Mouse (Mus musculus) embryonic fibroblast, embryonic 13.5 days (primary cell): ENCODE measurements around the gene Ccdc181. TPM values are rescaled to one million over a fixed set of nuclear protein-coding genes. Genes with fewer than 3 reads are reported as not detected.

Experiments
- H3K27ac ChIP-seq: 2 replicates; pipeline ENCODE4 v1.5.1; 2012; ENCODE audit warnings: low read length, control low read depth, inconsistent platforms; ENCODE audit not compliant: insufficient read depth
- H3K4me1 ChIP-seq: 2 replicates; pipeline ENCODE4 v1.6.1; 2011; ENCODE audit warnings: low read length; ENCODE audit not compliant: control insufficient read depth, insufficient read depth
- H3K4me3 ChIP-seq: 2 replicates; pipeline ENCODE4 v1.5.1; 2011; ENCODE audit warnings: mild to moderate bottlenecking, control low read depth, low read length; ENCODE audit not compliant: insufficient read depth
- CTCF ChIP-seq: IDR thresholded peaks from 2 replicates; pipeline ENCODE4 v1.5.1; 2011; ENCODE audit warnings: mild to moderate bottlenecking, control low read depth, low read length, moderate library complexity, borderline replicate concordance; ENCODE audit not compliant: insufficient read depth
- POLR2A ChIP-seq: IDR thresholded peaks from 2 replicates; pipeline ENCODE4 v1.6.1; 2011; ENCODE audit warnings: low read depth, mild to moderate bottlenecking, control low read depth, low read length, moderate library complexity
- polyA plus RNA-seq: library from polyadenylated mRNA; stranded (reverse); fragments of >200 nt; gene quantifications from 2 replicates; pipeline ENCODE4 v1.2.4, GENCODE M21; 2011; ENCODE audit warnings: low read depth; ENCODE audit not compliant: missing spikeins, insufficient read length

The Ccdc181 gene
- polyA plus RNA-seq, 1 experiment, result 8.8 TPM

GRCm38 (mm10) chr1:164307922-164308321 is 32.5 kb downstream of the Ccdc181 start:
- H3K27ac ChIP-seq, result no peak overlapping the region
- peak overlapping the region; percentile 91 for H3K4me3 ChIP-seq
- no peak for TF ChIP-seq POLR2A
- no peak for TF ChIP-seq CTCF
- peaks cover 2% of the 10 kb centered on the region; the same call in 1 of the 2 replicates for H3K4me1 ChIP-seq

GRCm38 (mm10) chr1:164314085-164314484 is 38.7 kb downstream of the Ccdc181 start:
- Histone ChIP-seq H3K27ac (no peak overlapping the region), H3K4me1 (no peaks in the 10 kb centered on the region), H3K4me3 (no peak overlapping the region)
- no peak for TF ChIP-seq CTCF
- TF ChIP-seq POLR2A, result no peak

GRCm38 (mm10) chr1:164315266-164315665 is 39.9 kb downstream of the Ccdc181 start:
- Histone ChIP-seq H3K4me3 (no peak overlapping the region), H3K4me1 (no peaks in the 10 kb centered on the region)
- peak; percentile 54; the same call in 1 of the 2 replicates for TF ChIP-seq CTCF
- no peak for TF ChIP-seq POLR2A

GRCm38 (mm10) chr1:164316697-164317096 is 41.3 kb downstream of the Ccdc181 start:
- Histone ChIP-seq H3K4me1 (no peaks in the 10 kb centered on the region), H3K4me3 (no peak overlapping the region), H3K27ac (no peak overlapping the region)
- no peak for TF ChIP-seq POLR2A
- TF ChIP-seq CTCF, result peak; percentile 83; the same call in 1 of the 2 replicates

More at GRCm38 (mm10) chr1:164315266-164315665, 39.9 kb downstream of the Ccdc181 start:
- H3K27ac ChIP-seq, result no peak overlapping the region

- no peak for TF ChIP-seq CTCF
- no peak overlapping the region for H3K27ac ChIP-seq
- H3K4me3 ChIP-seq, result no peak overlapping the region
- no peaks in the 10 kb centered on the region for H3K4me1 ChIP-seq
Observed at GRCm38 (mm10) chr1:164317261-164317660, 41.9 kb downstream of the Ccdc181 start.

GRCm38 (mm10) chr1:164318474-164318873 is 43.1 kb downstream of the Ccdc181 start:
- H3K27ac ChIP-seq, result no peak overlapping the region
- H3K4me3 ChIP-seq, result no peak overlapping the region
- no peaks in the 10 kb centered on the region for H3K4me1 ChIP-seq
- TF ChIP-seq CTCF (no peak), POLR2A (no peak)

- H3K27ac ChIP-seq, result no peak overlapping the region
- H3K4me3 ChIP-seq, result no peak overlapping the region
- no peaks in the 10 kb centered on the region for H3K4me1 ChIP-seq
- TF ChIP-seq POLR2A (no peak), CTCF (no peak)
Observed at GRCm38 (mm10) chr1:164319542-164320140, 44.3 kb downstream of the Ccdc181 start.

- no peak overlapping the region for H3K4me3 ChIP-seq
- H3K4me1 ChIP-seq, result no peaks in the 10 kb centered on the region
- no peak overlapping the region for H3K27ac ChIP-seq
- TF ChIP-seq POLR2A, result no peak
- TF ChIP-seq CTCF, result no peak
Observed at GRCm38 (mm10) chr1:164320731-164321130, 45.3 kb downstream of the Ccdc181 start.

GRCm38 (mm10) chr1:164321408-164321807 is 46.0 kb downstream of the Ccdc181 start:
- Histone ChIP-seq H3K4me1 (no peaks in the 10 kb centered on the region), H3K27ac (no peak overlapping the region; the same call in 1 of the 2 replicates), H3K4me3 (no peak overlapping the region)
- TF ChIP-seq POLR2A, result no peak
- no peak for TF ChIP-seq CTCF

GRCm38 (mm10) chr1:164322987-164323650 is 47.7 kb downstream of the Ccdc181 start:
- no peak for TF ChIP-seq POLR2A
- TF ChIP-seq CTCF, result no peak
- H3K27ac ChIP-seq, result no peak overlapping the region
- no peak overlapping the region for H3K4me3 ChIP-seq
- 0 out of 2 replicates have a peak, but pooled peaks cover 2% of the 10 kb centered on the region for H3K4me1 ChIP-seq
